Mouse (Mus musculus): ENCODE data around the gene Arid2. TPM values are rescaled to one million over a fixed set of nuclear protein-coding genes. Genes with fewer than 3 reads are reported as not detected.
A peak's percentile ranks its signal among the peaks of the same experiment; 100 is the strongest.

Gene Arid2
- polyA plus RNA-seq, 1 experiment from 2014 or later: 14.1 TPM

- Histone ChIP-seq H3K4me1 (peaks cover 19% of the 10 kb centered on the region), H3K4me2 (no peak overlapping the region), H3K36me3 (peaks cover 7% of the 10 kb centered on the region), H3K9ac (no peak overlapping the region), H3K9me3 (no peaks in the 10 kb centered on the region), H3K27me3 (replicated peaks) (no peaks in the 10 kb centered on the region), H3K27ac (replicated peaks) (peak overlapping the region; percentile 24; the same call in 1 of the 2 replicates), H3K4me3 (no peak overlapping the region)
- WGBS: 86% methylated on average over 6 of the region's 6 CpGs
- no peak for ATAC-seq (ENCODE audit: extremely low read depth, insufficient number of reproducible peaks, low FRiP score, low TSS enrichment)
Observed at GRCm38 (mm10) chr15:96345312-96345849, 58.1 kb downstream of the Arid2 start.

GRCm38 (mm10) chr15:96351432-96351831, 64.1 kb downstream of the Arid2 start:
- Histone ChIP-seq H3K4me3 (no peak overlapping the region), H3K4me2 (no peak overlapping the region), H3K36me3 (peaks cover 53% of the 10 kb centered on the region), H3K27ac (replicated peaks) (peak overlapping the region; percentile 47), H3K4me1 (peaks cover 9% of the 10 kb centered on the region), H3K27me3 (replicated peaks) (no peaks in the 10 kb centered on the region), H3K9me3 (no peaks in the 10 kb centered on the region), H3K9ac (no peak overlapping the region)
- WGBS: 67% methylated on average over 9 of the region's 9 CpGs
- no peak for ATAC-seq (ENCODE audit: extremely low read depth, insufficient number of reproducible peaks, low FRiP score, low TSS enrichment)

- Histone ChIP-seq H3K4me1 (no peaks in the 10 kb centered on the region), H3K4me2 (no peak overlapping the region), H3K4me3 (no peak overlapping the region), H3K27ac (replicated peaks) (no peak overlapping the region), H3K27me3 (replicated peaks) (no peaks in the 10 kb centered on the region), H3K9ac (no peak overlapping the region), H3K9me3 (no peaks in the 10 kb centered on the region), H3K36me3 (peaks cover 79% of the 10 kb centered on the region)
- ATAC-seq (ENCODE audit: extremely low read depth, insufficient number of reproducible peaks, low FRiP score, low TSS enrichment): no peak
- 88% methylated on average over 6 of the region's 6 CpGs for WGBS
Observed at GRCm38 (mm10) chr15:96358871-96359270, 71.6 kb downstream of the Arid2 start.

GRCm38 (mm10) chr15:96360614-96361013, 73.3 kb downstream of the Arid2 start:
- H3K27ac ChIP-seq (replicated peaks): no peak overlapping the region
- H3K9me3 ChIP-seq: no peaks in the 10 kb centered on the region
- H3K36me3 ChIP-seq: peaks cover 88% of the 10 kb centered on the region
- H3K27me3 ChIP-seq (replicated peaks): no peaks in the 10 kb centered on the region
- 62% methylated on average over 5 of the region's 5 CpGs for WGBS
- H3K4me3 ChIP-seq: no peak overlapping the region
- H3K4me1 ChIP-seq: no peaks in the 10 kb centered on the region
- ATAC-seq (ENCODE audit: extremely low read depth, insufficient number of reproducible peaks, low FRiP score, low TSS enrichment): no peak
- H3K9ac ChIP-seq: no peak overlapping the region
- H3K4me2 ChIP-seq: no peak overlapping the region

GRCm38 (mm10) chr15:96365351-96365750, 78.0 kb downstream of the Arid2 start:
- Histone ChIP-seq H3K36me3 (peaks cover 94% of the 10 kb centered on the region), H3K4me3 (no peak overlapping the region)

GRCm38 (mm10) chr15:96366176-96366963, 79.1 kb downstream of the Arid2 start:
- 74% methylated on average over 11 of the region's 11 CpGs for WGBS

More at GRCm38 (mm10) chr15:96365351-96365750, 78.0 kb downstream of the Arid2 start:
- no peak overlapping the region for H3K27ac ChIP-seq (replicated peaks)
- ATAC-seq (ENCODE audit: extremely low read depth, insufficient number of reproducible peaks, low FRiP score, low TSS enrichment): no peak
- H3K4me2 ChIP-seq: no peak overlapping the region
- H3K27me3 ChIP-seq (replicated peaks): no peaks in the 10 kb centered on the region
- H3K9ac ChIP-seq: no peak overlapping the region
- 74% methylated on average over 3 of the region's 3 CpGs for WGBS
- no peaks in the 10 kb centered on the region for H3K4me1 ChIP-seq
- H3K9me3 ChIP-seq: no peaks in the 10 kb centered on the region

GRCm38 (mm10) chr15:96371311-96371710, 84.0 kb downstream of the Arid2 start:
- no peak for ATAC-seq (ENCODE audit: extremely low read depth, insufficient number of reproducible peaks, low FRiP score, low TSS enrichment)
- no peaks in the 10 kb centered on the region for H3K9me3 ChIP-seq
- WGBS: 95% methylated on average over 18 of the region's 18 CpGs
- no peak overlapping the region for H3K27ac ChIP-seq (replicated peaks)
- H3K4me3 ChIP-seq: no peak overlapping the region
- peaks cover 87% of the 10 kb centered on the region for H3K36me3 ChIP-seq
- no peaks in the 10 kb centered on the region for H3K27me3 ChIP-seq (replicated peaks)
- H3K4me2 ChIP-seq: no peak overlapping the region
- H3K4me1 ChIP-seq: no peaks in the 10 kb centered on the region
- H3K9ac ChIP-seq: no peak overlapping the region

More at GRCm38 (mm10) chr15:96366176-96366963, 79.1 kb downstream of the Arid2 start:
- Histone ChIP-seq H3K27ac (replicated peaks) (no peak overlapping the region), H3K9me3 (no peaks in the 10 kb centered on the region), H3K4me2 (no peak overlapping the region), H3K27me3 (replicated peaks) (no peaks in the 10 kb centered on the region), H3K4me1 (no peaks in the 10 kb centered on the region), H3K36me3 (peaks cover 95% of the 10 kb centered on the region), H3K9ac (no peak overlapping the region), H3K4me3 (no peak overlapping the region)
- ATAC-seq (ENCODE audit: extremely low read depth, insufficient number of reproducible peaks, low FRiP score, low TSS enrichment): no peak

GRCm38 (mm10) chr15:96372628-96373027, 85.3 kb downstream of the Arid2 start:
- no peak for ATAC-seq (ENCODE audit: extremely low read depth, insufficient number of reproducible peaks, low FRiP score, low TSS enrichment)
- H3K9ac ChIP-seq: no peak overlapping the region
- 93% methylated on average over 6 of the region's 6 CpGs for WGBS
- no peaks in the 10 kb centered on the region for H3K27me3 ChIP-seq (replicated peaks)
- H3K4me3 ChIP-seq: no peak overlapping the region
- no peak overlapping the region for H3K27ac ChIP-seq (replicated peaks)
- peaks cover 91% of the 10 kb centered on the region for H3K36me3 ChIP-seq
- no peaks in the 10 kb centered on the region for H3K9me3 ChIP-seq
- no peak overlapping the region for H3K4me2 ChIP-seq
- peaks cover 7% of the 10 kb centered on the region for H3K4me1 ChIP-seq

- Histone ChIP-seq H3K27me3 (replicated peaks) (no peaks in the 10 kb centered on the region), H3K4me2 (no peak overlapping the region), H3K9ac (no peak overlapping the region), H3K4me3 (no peak overlapping the region), H3K9me3 (no peaks in the 10 kb centered on the region), H3K36me3 (peaks cover 91% of the 10 kb centered on the region), H3K4me1 (peaks cover 9% of the 10 kb centered on the region), H3K27ac (replicated peaks) (no peak overlapping the region)
- no peak for ATAC-seq (ENCODE audit: extremely low read depth, insufficient number of reproducible peaks, low FRiP score, low TSS enrichment)
- 88% methylated on average over 5 of the region's 5 CpGs for WGBS
Observed at GRCm38 (mm10) chr15:96373161-96373560, 85.8 kb downstream of the Arid2 start.

GRCm38 (mm10) chr15:96376214-96376613, 88.9 kb downstream of the Arid2 start:
- WGBS: 95% methylated on average over 2 of the region's 2 CpGs
- no peak overlapping the region for H3K9ac ChIP-seq
- peaks cover 82% of the 10 kb centered on the region for H3K36me3 ChIP-seq
- no peaks in the 10 kb centered on the region for H3K27me3 ChIP-seq (replicated peaks)
- no peak overlapping the region for H3K4me2 ChIP-seq
- no peaks in the 10 kb centered on the region for H3K9me3 ChIP-seq
- no peak overlapping the region for H3K27ac ChIP-seq (replicated peaks)
- H3K4me1 ChIP-seq: peaks cover 9% of the 10 kb centered on the region
- ATAC-seq (ENCODE audit: extremely low read depth, insufficient number of reproducible peaks, low FRiP score, low TSS enrichment): no peak
- no peak overlapping the region for H3K4me3 ChIP-seq

- no peak for ATAC-seq (ENCODE audit: extremely low read depth, insufficient number of reproducible peaks, low FRiP score, low TSS enrichment)
- H3K9ac ChIP-seq: no peak overlapping the region
- no peak overlapping the region for H3K27ac ChIP-seq (replicated peaks)
Observed at GRCm38 (mm10) chr15:96377263-96377662, 89.9 kb downstream of the Arid2 start.

GRCm38 (mm10) chr15:96377701-96378100, 90.4 kb downstream of the Arid2 start:
- peaks cover 80% of the 10 kb centered on the region for H3K36me3 ChIP-seq
- no peak overlapping the region for H3K4me3 ChIP-seq
- H3K4me2 ChIP-seq: no peak overlapping the region
- H3K27me3 ChIP-seq (replicated peaks): no peaks in the 10 kb centered on the region
- 90% methylated on average over 7 of the region's 7 CpGs for WGBS
- no peak overlapping the region for H3K9ac ChIP-seq
- peaks cover 9% of the 10 kb centered on the region for H3K4me1 ChIP-seq
- no peaks in the 10 kb centered on the region for H3K9me3 ChIP-seq
- ATAC-seq (ENCODE audit: extremely low read depth, insufficient number of reproducible peaks, low FRiP score, low TSS enrichment): no peak
- H3K27ac ChIP-seq (replicated peaks): no peak overlapping the region

More at GRCm38 (mm10) chr15:96377263-96377662, 89.9 kb downstream of the Arid2 start:
- H3K4me2 ChIP-seq: no peak overlapping the region
- 74% methylated on average over 5 of the region's 5 CpGs for WGBS
- H3K4me3 ChIP-seq: no peak overlapping the region
- H3K27me3 ChIP-seq (replicated peaks): no peaks in the 10 kb centered on the region
- peaks cover 80% of the 10 kb centered on the region for H3K36me3 ChIP-seq
- peaks cover 9% of the 10 kb centered on the region for H3K4me1 ChIP-seq
- no peaks in the 10 kb centered on the region for H3K9me3 ChIP-seq
